Mouse (Mus musculus) forebrain, embryonic 13.5 days (tissue): ENCODE measurements at regions not wholly inside any gene's neighbourhood (a gene's known extent, or its start where the extent isn't known, plus 50 kb on each side); places are given as distances from the start of the nearest gene placed in this dataset.

ENCODE experiments used
- ATAC-seq: fragments of 200-750 bp; cut with Nextera tagmentation; 2 replicates; pipeline ENCODE4 v1.8.0; 2017
- H3K27ac ChIP-seq: fragments of 300-500 bp; sonication (generic); 2 replicates; pipeline ENCODE4 v1.5.1; 2015; ENCODE audit warnings: inconsistent platforms, mild to moderate bottlenecking, moderate library complexity
- H3K27me3 ChIP-seq: fragments of 300-500 bp; sonication (generic); 2 replicates; pipeline ENCODE4 v1.6.1; 2015; ENCODE audit warnings: mild to moderate bottlenecking, inconsistent platforms
- H3K36me3 ChIP-seq: fragments of 300-500 bp; sonication (generic); 2 replicates; pipeline ENCODE4 v1.6.1; 2015; ENCODE audit warnings: mild to moderate bottlenecking, inconsistent platforms; ENCODE audit not compliant: poor library complexity, severe bottlenecking
- H3K4me1 ChIP-seq: fragments of 300-500 bp; sonication (generic); 2 replicates; pipeline ENCODE4 v1.6.1; 2015; ENCODE audit warnings: inconsistent platforms
- H3K4me2 ChIP-seq: fragments of 300-500 bp; sonication (generic); 2 replicates; pipeline ENCODE4 v1.6.1; 2015; ENCODE audit warnings: inconsistent platforms, mild to moderate bottlenecking, moderate library complexity
- H3K4me3 ChIP-seq: fragments of 300-500 bp; sonication (generic); 2 replicates; pipeline ENCODE4 v1.5.1; 2015; ENCODE audit warnings: mild to moderate bottlenecking, inconsistent platforms
- H3K9ac ChIP-seq: fragments of 300-500 bp; sonication (generic); 2 replicates; pipeline ENCODE4 v1.6.1; 2015; ENCODE audit warnings: mild to moderate bottlenecking, inconsistent platforms
- H3K9me3 ChIP-seq: fragments of 300-500 bp; sonication (generic); replicated peaks from 2 replicates; pipeline ENCODE4 v1.6.1; 2016; ENCODE audit warnings: inconsistent platforms
- WGBS: fragments of 180-500 bp; shearing (Covaris S2); methylation state at CpG from one replicate; pipeline ENCODE4 v1.1.7; 2015; 5-methylcytosine and 5-hydroxymethylcytosine counted together

GRCm38 (mm10) chr17:45341573-45341972 lies 92.0 kb downstream of the Cdc5l start:
- Histone ChIP-seq H3K4me1 (peaks cover 15% of the 10 kb centered on the region), H3K4me3 (no peak overlapping the region), H3K4me2 (no peak overlapping the region), H3K27me3 (no peaks in the 10 kb centered on the region), H3K9ac (no peak overlapping the region), H3K9me3 (no peaks in the 10 kb centered on the region), H3K36me3 (no peaks in the 10 kb centered on the region), H3K27ac (no peak overlapping the region)
- ATAC-seq = peak; percentile 67; the same call in 1 of the 2 replicates
- 12% methylated on average over 6 of the region's 6 CpGs for WGBS

GRCm38 (mm10) chr17:45340851-45341250 lies 92.7 kb downstream of the Cdc5l start:
- ATAC-seq = no peak
- H3K9ac ChIP-seq = no peak overlapping the region
- 87% methylated on average over 4 of the region's 4 CpGs for WGBS

GRCm38 (mm10) chr17:45339226-45339625 lies 94.3 kb downstream of the Cdc5l start:
- WGBS = 87% methylated on average over 11 of the region's 11 CpGs
- Histone ChIP-seq H3K9ac (no peak overlapping the region), H3K4me1 (peaks cover 15% of the 10 kb centered on the region)

More at GRCm38 (mm10) chr17:45340851-45341250, 92.7 kb downstream of the Cdc5l start:
- H3K9me3 ChIP-seq = no peaks in the 10 kb centered on the region
- no peak overlapping the region for H3K4me3 ChIP-seq
- no peak overlapping the region for H3K4me2 ChIP-seq
- peaks cover 15% of the 10 kb centered on the region for H3K4me1 ChIP-seq
- H3K36me3 ChIP-seq = no peaks in the 10 kb centered on the region
- H3K27ac ChIP-seq = no peak overlapping the region
- no peaks in the 10 kb centered on the region for H3K27me3 ChIP-seq

GRCm38 (mm10) chr17:45338086-45338485 lies 95.5 kb downstream of the Cdc5l start:
- no peak overlapping the region for H3K9ac ChIP-seq
- no peaks in the 10 kb centered on the region for H3K27me3 ChIP-seq
- no peaks in the 10 kb centered on the region for H3K9me3 ChIP-seq
- no peak for ATAC-seq
- H3K27ac ChIP-seq = no peak overlapping the region
- H3K4me1 ChIP-seq = peaks cover 15% of the 10 kb centered on the region
- no peaks in the 10 kb centered on the region for H3K36me3 ChIP-seq
- 87% methylated on average over 4 of the region's 4 CpGs for WGBS
- H3K4me3 ChIP-seq = no peak overlapping the region
- H3K4me2 ChIP-seq = no peak overlapping the region

More at GRCm38 (mm10) chr17:45339226-45339625, 94.3 kb downstream of the Cdc5l start:
- Histone ChIP-seq H3K36me3 (no peaks in the 10 kb centered on the region), H3K27me3 (no peaks in the 10 kb centered on the region), H3K27ac (no peak overlapping the region), H3K4me3 (no peak overlapping the region), H3K4me2 (no peak overlapping the region), H3K9me3 (no peaks in the 10 kb centered on the region)
- ATAC-seq = no peak

DNA sequence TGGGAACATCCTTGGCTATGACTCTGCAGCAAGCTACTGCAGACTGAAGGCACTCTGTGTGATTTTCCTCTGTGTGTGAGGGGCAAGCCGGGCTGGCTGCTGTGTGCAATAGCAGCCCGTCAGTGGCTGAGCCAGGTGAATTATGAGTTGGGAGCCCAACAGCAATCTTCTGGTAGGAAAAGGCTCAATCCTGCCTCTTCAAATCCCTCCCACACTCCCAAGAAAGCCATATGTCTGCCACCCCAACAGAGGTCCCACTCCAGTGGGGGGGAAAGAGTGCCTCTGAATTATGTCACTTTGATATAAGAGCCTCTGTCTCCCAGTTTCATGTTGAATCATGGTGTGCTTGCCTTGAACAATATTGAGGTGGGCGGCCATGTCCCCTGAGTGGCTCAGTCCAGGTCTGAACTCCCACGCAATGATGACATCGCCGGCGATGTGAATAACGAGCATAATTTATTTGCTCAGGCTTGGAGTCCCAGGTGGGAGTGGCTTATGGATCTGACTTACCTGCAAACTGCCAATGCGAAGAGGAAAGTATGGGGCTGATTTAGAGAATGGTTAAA lies 97.9 kb downstream of the Cdc5l start:
- 90% methylated on average over 9 of the region's 9 CpGs for WGBS
- no peaks in the 10 kb centered on the region for H3K4me1 ChIP-seq
- no peak for ATAC-seq
- no peaks in the 10 kb centered on the region for H3K9me3 ChIP-seq
- no peaks in the 10 kb centered on the region for H3K36me3 ChIP-seq
- H3K4me3 ChIP-seq = no peak overlapping the region
- H3K4me2 ChIP-seq = no peak overlapping the region
- H3K27me3 ChIP-seq = no peaks in the 10 kb centered on the region
- no peak overlapping the region for H3K27ac ChIP-seq
- no peak overlapping the region for H3K9ac ChIP-seq

GRCm38 (mm10) chr17:45334732-45335381 lies 98.7 kb downstream of the Cdc5l start:
- ATAC-seq = no peak
- no peak overlapping the region for H3K27ac ChIP-seq
- H3K9me3 ChIP-seq = no peaks in the 10 kb centered on the region
- H3K27me3 ChIP-seq = no peaks in the 10 kb centered on the region
- H3K4me1 ChIP-seq = no peaks in the 10 kb centered on the region
- 65% methylated on average over 13 of the region's 13 CpGs for WGBS
- no peak overlapping the region for H3K4me3 ChIP-seq
- no peaks in the 10 kb centered on the region for H3K36me3 ChIP-seq
- no peak overlapping the region for H3K9ac ChIP-seq
- no peak overlapping the region for H3K4me2 ChIP-seq

DNA sequence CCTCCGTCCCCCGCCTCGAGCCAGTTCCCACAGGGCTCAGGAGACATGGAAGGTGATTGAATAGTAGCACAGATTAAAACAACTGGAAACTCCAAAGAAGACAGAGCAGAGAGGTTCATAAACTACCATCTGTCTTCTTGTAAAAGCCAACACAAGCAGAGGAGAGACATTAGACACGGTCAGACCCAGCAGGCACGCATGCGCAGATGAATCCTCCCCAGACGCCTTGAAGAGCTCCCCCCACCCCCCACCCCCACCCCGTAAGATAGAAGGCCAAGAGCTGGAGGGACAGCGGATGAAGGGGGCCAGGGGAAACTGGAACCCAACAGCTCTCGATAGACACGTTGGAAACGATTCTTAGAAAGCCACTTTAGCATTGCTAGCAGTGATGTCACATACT lies 101.2 kb downstream of the Cdc5l start:
- Histone ChIP-seq H3K9ac (no peak overlapping the region), H3K9me3 (no peaks in the 10 kb centered on the region), H3K27ac (no peak overlapping the region), H3K36me3 (no peaks in the 10 kb centered on the region), H3K27me3 (no peaks in the 10 kb centered on the region), H3K4me1 (no peaks in the 10 kb centered on the region), H3K4me3 (no peak overlapping the region), H3K4me2 (no peak overlapping the region)
- WGBS = 82% methylated on average over 12 of the region's 12 CpGs
- no peak for ATAC-seq

DNA sequence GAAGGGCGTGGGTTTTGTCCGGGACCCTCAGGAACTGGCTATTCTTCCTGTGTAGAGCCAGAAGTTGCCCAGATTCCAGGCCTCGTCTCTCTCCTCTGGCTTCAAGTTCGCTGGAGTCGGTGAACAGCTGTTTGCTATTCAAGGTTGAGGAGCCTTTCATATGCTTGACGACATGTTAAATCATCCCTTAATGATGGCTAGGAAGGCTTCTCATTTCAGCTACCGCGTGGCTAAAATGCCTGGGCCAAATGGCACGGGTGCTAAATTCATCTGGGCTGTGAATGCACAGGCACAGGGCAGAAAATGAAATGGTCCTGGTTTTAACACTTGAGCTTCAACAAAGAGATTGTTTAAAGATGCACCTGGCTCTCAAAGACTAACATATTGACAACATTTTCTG lies 104.3 kb downstream of the Cdc5l start:
- Histone ChIP-seq H3K9me3 (no peaks in the 10 kb centered on the region), H3K4me2 (no peak overlapping the region), H3K9ac (no peak overlapping the region), H3K36me3 (no peaks in the 10 kb centered on the region), H3K27ac (no peak overlapping the region), H3K4me3 (no peak overlapping the region), H3K27me3 (no peaks in the 10 kb centered on the region), H3K4me1 (no peaks in the 10 kb centered on the region)
- WGBS = 64% methylated on average over 9 of the region's 9 CpGs
- ATAC-seq = no peak

- Histone ChIP-seq H3K27me3 (no peaks in the 10 kb centered on the region), H3K4me2 (no peak overlapping the region), H3K9me3 (no peaks in the 10 kb centered on the region), H3K4me1 (no peaks in the 10 kb centered on the region), H3K27ac (no peak overlapping the region), H3K9ac (no peak overlapping the region), H3K36me3 (no peaks in the 10 kb centered on the region), H3K4me3 (no peak overlapping the region)
- no peak for ATAC-seq
- WGBS = 74% methylated on average over 10 of the region's 10 CpGs
These were observed 106.8 kb downstream of the Cdc5l start for GRCm38 (mm10) chr17:45326726-45327125.

- no peak overlapping the region for H3K4me3 ChIP-seq
- no peak overlapping the region for H3K4me2 ChIP-seq
- 79% methylated on average over 7 of the region's 7 CpGs for WGBS
- no peaks in the 10 kb centered on the region for H3K27me3 ChIP-seq
- H3K36me3 ChIP-seq = no peaks in the 10 kb centered on the region
- no peaks in the 10 kb centered on the region for H3K9me3 ChIP-seq
- H3K27ac ChIP-seq = no peak overlapping the region
- no peaks in the 10 kb centered on the region for H3K4me1 ChIP-seq
- no peak for ATAC-seq
- no peak overlapping the region for H3K9ac ChIP-seq
These were observed 107.4 kb downstream of the Cdc5l start for GRCm38 (mm10) chr17:45326173-45326572.

- 52% methylated on average over 8 of the region's 8 CpGs for WGBS
- ATAC-seq = no peak
- no peak overlapping the region for H3K4me3 ChIP-seq
- no peak overlapping the region for H3K4me2 ChIP-seq
- H3K4me1 ChIP-seq = no peaks in the 10 kb centered on the region
- H3K27me3 ChIP-seq = no peaks in the 10 kb centered on the region
- no peak overlapping the region for H3K27ac ChIP-seq
- H3K36me3 ChIP-seq = no peaks in the 10 kb centered on the region
- H3K9ac ChIP-seq = no peak overlapping the region
- no peaks in the 10 kb centered on the region for H3K9me3 ChIP-seq
These were observed 110.7 kb downstream of the Cdc5l start for GRCm38 (mm10) chr17:45322842-45323241.

DNA sequence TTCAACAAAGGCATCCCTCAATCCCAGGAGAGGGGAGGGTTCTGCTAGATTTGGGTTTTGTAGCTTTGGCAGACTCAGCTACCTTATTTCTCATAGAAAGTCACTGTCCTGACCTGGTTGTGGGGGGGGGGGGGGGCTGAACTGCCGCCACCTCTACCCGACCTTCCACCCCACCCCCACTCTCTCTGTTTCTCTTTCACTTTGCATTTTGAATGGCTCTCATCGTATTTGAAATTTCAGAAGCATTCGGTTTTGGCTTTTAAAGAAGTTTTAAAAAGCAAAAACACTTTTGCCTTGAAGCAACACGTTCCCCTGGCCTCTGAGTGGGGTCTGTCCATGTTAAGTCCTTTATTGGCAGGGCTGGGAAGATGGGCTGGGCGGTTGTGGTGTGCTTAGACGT lies 113.5 kb downstream of the Cdc5l start:
- Histone ChIP-seq H3K36me3 (no peaks in the 10 kb centered on the region), H3K9me3 (no peaks in the 10 kb centered on the region), H3K27me3 (no peaks in the 10 kb centered on the region), H3K4me1 (no peaks in the 10 kb centered on the region), H3K9ac (no peak overlapping the region), H3K27ac (no peak overlapping the region), H3K4me3 (no peak overlapping the region), H3K4me2 (no peak overlapping the region)
- ATAC-seq = no peak
- WGBS = 71% methylated on average over 7 of the region's 7 CpGs
